Mouse (Mus musculus): ENCODE data around the gene Eif4a1. TPM values are rescaled to one million over a fixed set of nuclear protein-coding genes. Genes with fewer than 3 reads are reported as not detected.

The Eif4a1 gene
- 100 to 1,000 TPM; 299 to 311 TPM for total RNA-seq (2021)
- long read RNA-seq, experiment 1, transcript Eif4a1-213 (11 exons, 1,774 nt) = major isoform, 137 of 161 reads
- long read RNA-seq, experiment 1, partial matches to known transcripts = 9 of 161 reads
- long read RNA-seq, experiment 1, other reads (novel, unspliced or antisense) = 14 of 161 reads
- long read RNA-seq, experiment 2, transcript Eif4a1-213 (11 exons, 1,774 nt) = major isoform, 60 of 83 reads
- long read RNA-seq, experiment 2, partial matches to known transcripts = 13 of 83 reads
- long read RNA-seq, experiment 2, other reads (novel, unspliced or antisense) = 9 of 83 reads

- peak within 1 kb of the TSS; percentile 75 for H3K4me3 ChIP-seq
- TF ChIP-seq CTCF (IDR thresholded peaks at IDR 0.05) = no peak; the same call in 1 of the 2 replicates
- intact Hi-C loops (cut with DNase I) = loop anchor here (1.0 kb wide), 1 partner anchor 9 kb away; no protein-coding TSS in a partner anchor
- H3K27ac ChIP-seq = peak within 1 kb of the TSS; percentile 96
- peak; percentile 100 for DNase-seq (ENCODE audit: extremely low spot score in 1 of 2, low spot score in 2 of 2)
Measured at GRCm38 (mm10) chr11:69672211-69672706, at the start of gene Eif4a1. Gene Eif4a1 (minus strand): TSS chr11:69672423.

- no peak for DNase-seq (ENCODE audit: extremely low spot score in 1 of 2, low spot score in 2 of 2)
- intact Hi-C loops (cut with DNase I) = no loop called here
- Histone ChIP-seq H3K4me3 (no peak overlapping the region), H3K27ac (no peak overlapping the region)
- TF ChIP-seq CTCF (IDR thresholded peaks at IDR 0.05) = no peak
Measured at GRCm38 (mm10) chr11:69720852-69721251, 48.6 kb upstream of the Eif4a1 start.

GRCm38 (mm10) chr11:69719423-69719822 lies 47.2 kb upstream of the Eif4a1 start:
- no peak overlapping the region for H3K27ac ChIP-seq
- no peak overlapping the region for H3K4me3 ChIP-seq
- intact Hi-C loops (cut with DNase I) = no loop called here
- no peak for DNase-seq (ENCODE audit: extremely low spot score in 1 of 2, low spot score in 2 of 2)
- TF ChIP-seq CTCF (IDR thresholded peaks at IDR 0.05) = no peak; the same call in 1 of the 2 replicates

- no peak for TF ChIP-seq CTCF (IDR thresholded peaks at IDR 0.05)
- H3K27ac ChIP-seq = no peak overlapping the region
- intact Hi-C loops (cut with DNase I) = no loop called here
- no peak overlapping the region for H3K4me3 ChIP-seq
- no peak for DNase-seq (ENCODE audit: extremely low spot score in 1 of 2, low spot score in 2 of 2)
Measured at GRCm38 (mm10) chr11:69718661-69719060, 46.4 kb upstream of the Eif4a1 start.

GRCm38 (mm10) chr11:69716953-69717352 lies 44.7 kb upstream of the Eif4a1 start:
- no peak; the same call in 1 of the 2 replicates for TF ChIP-seq CTCF (IDR thresholded peaks at IDR 0.05)
- H3K4me3 ChIP-seq = no peak overlapping the region
- no peak for DNase-seq (ENCODE audit: extremely low spot score in 1 of 2, low spot score in 2 of 2)
- intact Hi-C loops (cut with DNase I) = no loop called here
- H3K27ac ChIP-seq = no peak overlapping the region

GRCm38 (mm10) chr11:69715929-69716328 lies 43.7 kb upstream of the Eif4a1 start:
- DNase-seq (ENCODE audit: extremely low spot score in 1 of 2, low spot score in 2 of 2) = no peak
- H3K27ac ChIP-seq = no peak overlapping the region; the same call in 1 of the 2 replicates
- no peak for TF ChIP-seq CTCF (IDR thresholded peaks at IDR 0.05)
- H3K4me3 ChIP-seq = no peak overlapping the region
- intact Hi-C loops (cut with DNase I) = loop anchor here (2.0 kb wide), 1 partner anchor 33 kb away; the partner anchor contains the start of gene Senp3

GRCm38 (mm10) chr11:69715482-69715881 lies 43.3 kb upstream of the Eif4a1 start:
- peak; percentile 57 for TF ChIP-seq CTCF (IDR thresholded peaks at IDR 0.05)
- DNase-seq (ENCODE audit: extremely low spot score in 1 of 2, low spot score in 2 of 2) = peak in 1 of 2 experiments; percentile 25
- H3K27ac ChIP-seq = no peak overlapping the region
- no peak overlapping the region for H3K4me3 ChIP-seq
- intact Hi-C loops (cut with DNase I) = loop anchor here (2.0 kb wide), 1 partner anchor 33 kb away; the partner anchor contains the start of gene Senp3

- Histone ChIP-seq H3K4me3 (no peak overlapping the region), H3K27ac (no peak overlapping the region)
- no peak for TF ChIP-seq CTCF (IDR thresholded peaks at IDR 0.05)
- intact Hi-C loops (cut with DNase I) = loop anchor here (2.0 kb wide), 1 partner anchor 32 kb away; the partner anchor contains the start of gene Senp3
- no peak for DNase-seq (ENCODE audit: extremely low spot score in 1 of 2, low spot score in 2 of 2)
Measured at GRCm38 (mm10) chr11:69714636-69715329, 42.6 kb upstream of the Eif4a1 start.

- DNase-seq (ENCODE audit: extremely low spot score in 1 of 2, low spot score in 2 of 2) = no peak
- intact Hi-C loops (cut with DNase I) = no loop called here
- Histone ChIP-seq H3K27ac (no peak overlapping the region), H3K4me3 (no peak overlapping the region)
- TF ChIP-seq CTCF (IDR thresholded peaks at IDR 0.05) = no peak
Measured at GRCm38 (mm10) chr11:69712954-69713672, 40.9 kb upstream of the Eif4a1 start.

- Histone ChIP-seq H3K27ac (no peak overlapping the region), H3K4me3 (no peak overlapping the region)
- intact Hi-C loops (cut with DNase I) = no loop called here
- no peak for DNase-seq (ENCODE audit: extremely low spot score in 1 of 2, low spot score in 2 of 2)
- no peak for TF ChIP-seq CTCF (IDR thresholded peaks at IDR 0.05)
Measured at GRCm38 (mm10) chr11:69711082-69711481, 38.9 kb upstream of the Eif4a1 start.

GRCm38 (mm10) chr11:69710470-69710869 lies 38.2 kb upstream of the Eif4a1 start:
- intact Hi-C loops (cut with DNase I) = no loop called here
- TF ChIP-seq CTCF (IDR thresholded peaks at IDR 0.05) = no peak
- DNase-seq (ENCODE audit: extremely low spot score in 1 of 2, low spot score in 2 of 2) = no peak

More at GRCm38 (mm10) chr11:69710470-69710869, 38.2 kb upstream of the Eif4a1 start:
- no peak overlapping the region for H3K27ac ChIP-seq
- no peak overlapping the region for H3K4me3 ChIP-seq
